Mouse (Mus musculus): Measurements from ENCODE around the gene Clgn. TPM values are rescaled to one million over a fixed set of nuclear protein-coding genes. Genes with fewer than 3 reads are reported as not detected.

Gene Clgn
- polyA plus RNA-seq, 1 experiment from 2014 or later = 0.05 TPM

DNA sequence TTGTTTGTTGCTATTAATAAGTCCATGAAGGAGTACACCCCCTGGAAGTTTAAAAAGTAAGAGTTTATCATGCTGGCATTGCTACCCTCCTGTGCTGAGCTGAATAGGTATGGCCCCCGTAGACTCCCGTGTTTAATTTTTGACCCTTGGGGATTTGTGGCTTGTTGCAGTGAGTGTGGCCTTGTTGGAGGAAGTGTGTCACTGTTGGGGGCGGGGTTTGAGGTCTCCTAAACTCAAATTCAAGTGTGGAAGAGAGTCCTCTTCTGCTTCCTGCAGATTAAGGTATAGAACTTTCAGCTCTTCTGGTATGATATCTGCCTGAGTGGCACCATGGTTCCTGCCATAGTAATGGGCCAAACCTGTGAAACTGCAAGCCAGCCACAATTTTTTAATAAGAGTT lies 69.9 kb downstream of the Clgn start:
- Histone ChIP-seq H3K4me3 (ENCODE audit: low read length) (no peak overlapping the region), H3K9ac (ENCODE audit: low read length) (no peak overlapping the region), H3K36me3 (ENCODE audit: control insufficient read depth, insufficient read depth) (no peaks in the 10 kb centered on the region), H3K4me1 (ENCODE audit: control insufficient read depth, insufficient read depth, low read length) (no peaks in the 10 kb centered on the region), H3K27me3 (ENCODE audit: control insufficient read depth, insufficient read depth, low read length) (no peaks in the 10 kb centered on the region), H3K9me3 (replicated peaks; ENCODE audit: control insufficient read depth, low read length) (no peaks in the 10 kb centered on the region; the same call in 1 of the 2 replicates), H3K27ac (ENCODE audit: low read length) (no peak overlapping the region), H3K4me2 (ENCODE audit: low read depth, low read length) (no peak overlapping the region)
- 52% methylated on average over 3 of the region's 3 CpGs for WGBS
- no peak for ATAC-seq (replicated peaks; ENCODE audit: extremely low read depth, insufficient read depth, low FRiP score)

Other genes with a start within 250 kb of the Clgn start
- 0.66 and 1.1 TPM in 2 replicates for gene Tbc1d9, start 224.5 kb upstream of the Clgn start, polyA plus RNA-seq (2015; fragmentation: Nextera tagmentation; extraction: Ambion mirVana)
- gene Gm10645, start 223.7 kb upstream of the Clgn start, polyA plus RNA-seq (2015; fragmentation: Nextera tagmentation; extraction: Ambion mirVana) = 0.58 and 0.86 TPM in 2 replicates
- gene Ucp1, start 99.5 kb upstream of the Clgn start, polyA plus RNA-seq (2015; fragmentation: Nextera tagmentation; extraction: Ambion mirVana) = not detected in 2 replicates
- 9.8 and 10.4 TPM in 2 replicates for gene Elmod2, start 57.4 kb upstream of the Clgn start, polyA plus RNA-seq (2015; fragmentation: Nextera tagmentation; extraction: Ambion mirVana)
- gene Mgat4d, start 41.4 kb upstream of the Clgn start, polyA plus RNA-seq (2015; fragmentation: Nextera tagmentation; extraction: Ambion mirVana) = not detected in 2 replicates
- gene Scoc, start 68.5 kb downstream of the Clgn start, polyA plus RNA-seq (2015; fragmentation: Nextera tagmentation; extraction: Ambion mirVana) = 66.8 and 67.6 TPM in 2 replicates
- not detected in 2 replicates for gene Olfr370, start 145.9 kb downstream of the Clgn start, polyA plus RNA-seq (2015; fragmentation: Nextera tagmentation; extraction: Ambion mirVana)
- gene Ndufb7, start 176.8 kb downstream of the Clgn start, polyA plus RNA-seq (2015; fragmentation: Nextera tagmentation; extraction: Ambion mirVana) = 612 and 678 TPM in 2 replicates
- 372 and 402 TPM in 2 replicates for gene Tecr, start 218.1 kb downstream of the Clgn start, polyA plus RNA-seq (2015; fragmentation: Nextera tagmentation; extraction: Ambion mirVana)
- gene Dnajb1, start 218.3 kb downstream of the Clgn start, polyA plus RNA-seq (2015; fragmentation: Nextera tagmentation; extraction: Ambion mirVana) = 47.8 and 49.3 TPM in 2 replicates

Data from heart, embryonic 16.5 days (tissue).